Mouse (Mus musculus) liver, postnatal 0 days (tissue): ENCODE measurements around the gene 6030445D17Rik.

Experiments
- CTCF ChIP-seq: sonication (generic); IDR thresholded peaks from 2 replicates; pipeline ENCODE4 v1.5.1; 2016; ENCODE audit warnings: antibody characterized with exemption, low read depth
- EP300 ChIP-seq: IDR thresholded peaks from 2 replicates; pipeline ENCODE4 v1.6.1; 2016; ENCODE audit warnings: antibody characterized with exemption, low read depth, mild to moderate bottlenecking

DNA sequence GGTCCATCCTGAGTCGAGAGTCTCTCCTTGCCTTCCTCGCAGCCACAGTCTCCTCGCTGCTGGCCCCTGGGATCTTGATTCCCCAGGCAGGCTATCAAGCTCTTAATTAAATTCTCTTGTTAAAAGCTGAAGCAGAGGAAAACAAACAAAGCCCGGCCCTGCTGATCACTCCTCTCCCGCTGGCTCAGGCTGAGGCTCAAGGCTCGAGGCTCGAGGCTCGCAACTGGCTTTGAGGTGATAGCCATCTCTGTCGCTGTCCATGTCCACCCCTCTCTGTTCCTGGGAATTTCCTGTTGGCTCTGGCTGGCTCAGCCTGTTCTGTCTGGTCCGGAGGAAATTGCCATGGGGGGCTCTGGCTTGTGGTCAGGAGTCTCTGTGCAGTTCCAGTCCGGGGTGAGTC is 43.1 kb upstream of the 6030445D17Rik start:
- TF ChIP-seq CTCF (no peak), EP300 (no peak)
